Mouse (Mus musculus) G1E (cell line): ENCODE measurements around the gene Gdf1.

Source experiments
- CTCF ChIP-seq: IDR thresholded peaks from 2 replicates; pipeline ENCODE4 v1.5.1; 2012; ENCODE audit warnings: low read depth, low read length, inconsistent platforms, mixed read lengths
- GATA1 ChIP-seq: IDR thresholded peaks from 2 replicates; pipeline ENCODE4 v1.6.1; 2012; ENCODE audit warnings: borderline replicate concordance, low read length, inconsistent platforms, mixed read lengths

- TF ChIP-seq GATA1: no peak
- no peak for TF ChIP-seq CTCF
Measured at GRCm38 (mm10) chr8:70352000-70352384, 22.4 kb downstream of the Gdf1 start.
